ENCODE assay signal across 10 mouse cellular contexts in genomic region chr5:85780730-85781454, GRCm38 (mm10).
DNase-seq lines count a peak whose midpoint lies in the region; ATAC-seq lines count a peak whose summit lies in the region.
"Had no signal": no experiment of that assay in that cellular context is flagged by ENCODE, and none has a peak within 500 bp of the region (broad histone marks: within the 10 kb centered on the region; RNA-seq: fewer than 3 reads in every experiment).

No protein-coding gene starts in this region.

- H3K36me3 ChIP-seq in forebrain, embryonic 13.5 days (ENCODE audit: poor library complexity, severe bottlenecking): no peaks in the 10 kb centered on the region
- no peaks in the 10 kb centered on the region for H3K36me3 ChIP-seq in forebrain, embryonic 11.5 days (ENCODE audit: control insufficient read depth, insufficient read depth, low read length)
- H3K36me3 ChIP-seq in midbrain, embryonic 11.5 days (ENCODE audit: control insufficient read depth, insufficient read depth, low read length): no peaks in the 10 kb centered on the region
- H3K36me3 ChIP-seq: limb, embryonic 13.5 days had no signal

- peaks cover 11% of the 10 kb centered on the region for H3K4me1 ChIP-seq in forebrain, embryonic 13.5 days
- no peaks in the 10 kb centered on the region for H3K4me1 ChIP-seq in forebrain, embryonic 11.5 days (replicated peaks; ENCODE audit: control insufficient read depth, insufficient read depth, low read length)
- H3K4me1 ChIP-seq in midbrain, embryonic 11.5 days (ENCODE audit: control insufficient read depth, insufficient read depth, low read length): peaks cover 6% of the 10 kb centered on the region; the same call in 1 of the 2 replicates

- H3K27ac ChIP-seq in forebrain, embryonic 13.5 days: no peak overlapping the region
- no peak overlapping the region for H3K27ac ChIP-seq in forebrain, embryonic 11.5 days (ENCODE audit: low read depth, low read length)
- no peak overlapping the region; the same call in 1 of the 2 replicates for H3K27ac ChIP-seq in midbrain, embryonic 11.5 days (ENCODE audit: low read depth, low read length)
- H3K27ac ChIP-seq: limb, embryonic 13.5 days had no signal

- no peak overlapping the region for H3K9ac ChIP-seq in forebrain, embryonic 13.5 days
- H3K9ac ChIP-seq in forebrain, embryonic 11.5 days (ENCODE audit: low read length): no peak overlapping the region
- no peak overlapping the region for H3K9ac ChIP-seq in midbrain, embryonic 11.5 days (ENCODE audit: low read length)
- H3K9ac ChIP-seq: limb, embryonic 13.5 days had no signal

- no peak for DNase-seq in forebrain, embryonic 11.5 days (ENCODE audit: low spot score)
- DNase-seq in midbrain, embryonic 11.5 days (ENCODE audit: low spot score, missing footprints): no peak
- DNase-seq in layer of hippocampus, adult 9-10 months (ENCODE audit: low spot score): no peak
- no peak for DNase-seq in right cerebral cortex, adult 2 months (ENCODE audit: low spot score in 2 of 2)
- no peak for DNase-seq in spleen, postnatal 10 days (ENCODE audit: low spot score in 2 of 2)
- DNase-seq: kidney, postnatal 25 days had no signal

- H3K4me3 ChIP-seq in forebrain, embryonic 13.5 days: no peak overlapping the region
- H3K4me3 ChIP-seq in forebrain, embryonic 11.5 days (ENCODE audit: low read depth, low read length): no peak overlapping the region
- H3K4me3 ChIP-seq in midbrain, embryonic 11.5 days (ENCODE audit: low read depth, low read length): no peak overlapping the region
- H3K4me3 ChIP-seq: limb, embryonic 13.5 days had no signal

- 39% methylated on average over 8 of the region's 8 CpGs for WGBS in forebrain, embryonic 13.5 days
- 51% methylated on average over 8 of the region's 8 CpGs for WGBS in forebrain, embryonic 11.5 days
- 52% methylated on average over 8 of the region's 8 CpGs for WGBS in midbrain, embryonic 11.5 days

- ATAC-seq in forebrain, embryonic 13.5 days: peak; percentile 66
- no peak; the same call in 1 of the 2 replicates for ATAC-seq in forebrain, embryonic 11.5 days (replicated peaks; ENCODE audit: low FRiP score)
- peak; percentile 37 for ATAC-seq in CD4-positive, CD25-positive, alpha-beta regulatory T cell, adult 4 months
- ATAC-seq in hematopoietic stem cell, adult 5-6 weeks (replicated peaks in 1 of 2; ENCODE audit: insufficient read depth in 1 of 2, low FRiP score in 2 of 2, low TSS enrichment in 1 of 2, low read depth in 1 of 2, poor library complexity in 2 of 2, severe bottlenecking in 2 of 2): peak; percentile 100
- ATAC-seq in midbrain, embryonic 11.5 days (ENCODE audit: low FRiP score): peak; percentile 78

- H3K27me3 ChIP-seq in forebrain, embryonic 13.5 days: no peaks in the 10 kb centered on the region
- H3K27me3 ChIP-seq in forebrain, embryonic 11.5 days (ENCODE audit: control insufficient read depth, insufficient read depth, low read length): no peaks in the 10 kb centered on the region
- H3K27me3 ChIP-seq in midbrain, embryonic 11.5 days (ENCODE audit: control insufficient read depth, insufficient read depth, low read length): no peaks in the 10 kb centered on the region
- H3K27me3 ChIP-seq: limb, embryonic 13.5 days had no signal

- no peaks in the 10 kb centered on the region for H3K9me3 ChIP-seq in forebrain, embryonic 13.5 days (replicated peaks)
- H3K9me3 ChIP-seq in forebrain, embryonic 11.5 days (ENCODE audit: control insufficient read depth, low read length): no peaks in the 10 kb centered on the region
- H3K9me3 ChIP-seq in midbrain, embryonic 11.5 days (ENCODE audit: control insufficient read depth, low read length): no peaks in the 10 kb centered on the region
- H3K9me3 ChIP-seq: limb, embryonic 13.5 days had no signal

- H3K4me2 ChIP-seq in forebrain, embryonic 13.5 days: no peak overlapping the region
- no peak overlapping the region for H3K4me2 ChIP-seq in forebrain, embryonic 11.5 days (ENCODE audit: low read depth, low read length, severe bottlenecking)
- H3K4me2 ChIP-seq in midbrain, embryonic 11.5 days: no peak overlapping the region
- H3K4me2 ChIP-seq: limb, embryonic 13.5 days had no signal
